Mouse (Mus musculus): Measurements from ENCODE around the gene Smbd1.

- TF ChIP-seq POLR2A (IDR thresholded peaks at IDR 0.05; ENCODE audit: low read depth, low read length) = no peak
- TF ChIP-seq CTCF (IDR thresholded peaks at IDR 0.05; ENCODE audit: extremely low read depth, insufficient read length, insufficient replicate concordance, low read depth, low read length) = no peak
Measured at GRCm38 (mm10) chr16:32803901-32804300, 6.4 kb downstream of the Smbd1 start.

Measured in small intestine, adult 2 months (tissue).